Mouse (Mus musculus) spleen, adult 18-20 months (tissue): ENCODE measurements at regions not wholly inside any gene's neighbourhood (a gene's known extent, or its start where the extent isn't known, plus 50 kb on each side); places are given as distances from the start of the nearest gene placed in this dataset.

ENCODE experiments used
- DNase-seq, 2 experiments: peaks; one replicate each; pipeline ENCODE4 v3.0.0; 2022; ENCODE audit warnings: mixed read lengths in 2 of 2

GRCm38 (mm10) chr4:134990651-134991050, 60.0 kb downstream of the Syf2 start:
- DNase-seq: no peak

DNA sequence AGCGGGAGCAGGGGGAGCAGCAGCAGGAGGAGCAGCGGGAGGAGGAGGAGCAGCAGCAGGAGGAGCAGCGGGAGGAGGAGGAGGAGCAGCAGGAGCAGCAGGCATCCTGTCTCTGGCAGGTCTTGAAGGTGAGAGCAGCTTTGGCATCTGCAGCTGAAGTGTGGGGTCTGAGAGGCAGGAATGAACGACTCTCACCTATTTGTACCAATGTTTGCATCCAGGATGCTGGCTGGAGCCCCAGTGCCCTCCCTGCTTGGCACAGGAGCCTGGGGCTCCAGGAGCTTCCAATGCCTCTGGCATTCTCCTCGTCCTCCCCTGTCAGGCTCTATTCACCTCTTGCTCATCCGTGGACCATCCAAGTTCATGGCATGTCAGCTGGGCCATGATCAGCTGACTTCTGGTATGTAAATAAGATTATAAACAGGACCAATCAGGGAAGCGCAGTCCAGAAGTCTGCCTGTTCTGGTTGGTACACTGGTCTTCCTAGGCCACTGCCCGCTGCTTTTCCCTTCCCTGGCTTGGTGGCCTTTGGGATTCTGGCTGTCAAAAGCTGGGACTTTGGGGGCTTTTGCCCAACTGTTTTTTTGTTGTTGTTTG, 62.9 kb downstream of the Syf2 start:
- DNase-seq: no peak

- DNase-seq: no peak
Observed at GRCm38 (mm10) chr4:134994205-134994604, 63.5 kb downstream of the Syf2 start.

DNA sequence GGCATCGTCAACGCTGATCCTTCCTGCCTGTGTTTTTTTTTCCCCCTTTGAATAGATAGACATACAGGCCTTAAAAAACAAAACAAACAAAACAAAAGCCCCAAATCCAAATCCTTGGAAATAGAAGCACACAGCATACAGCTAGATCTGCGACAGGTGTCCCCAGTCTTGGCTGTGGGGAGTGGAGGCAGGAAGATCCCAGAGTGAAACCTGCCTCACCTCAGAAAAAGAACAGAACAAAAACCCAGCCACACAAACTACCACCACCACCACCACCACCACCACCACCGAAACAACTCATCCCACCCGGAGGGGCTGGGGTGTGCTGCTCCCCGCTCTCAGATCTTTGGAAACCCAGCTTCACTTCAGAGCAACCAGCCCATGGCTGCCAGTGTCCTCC, 64.0 kb downstream of the Syf2 start:
- DNase-seq: no peak

DNA sequence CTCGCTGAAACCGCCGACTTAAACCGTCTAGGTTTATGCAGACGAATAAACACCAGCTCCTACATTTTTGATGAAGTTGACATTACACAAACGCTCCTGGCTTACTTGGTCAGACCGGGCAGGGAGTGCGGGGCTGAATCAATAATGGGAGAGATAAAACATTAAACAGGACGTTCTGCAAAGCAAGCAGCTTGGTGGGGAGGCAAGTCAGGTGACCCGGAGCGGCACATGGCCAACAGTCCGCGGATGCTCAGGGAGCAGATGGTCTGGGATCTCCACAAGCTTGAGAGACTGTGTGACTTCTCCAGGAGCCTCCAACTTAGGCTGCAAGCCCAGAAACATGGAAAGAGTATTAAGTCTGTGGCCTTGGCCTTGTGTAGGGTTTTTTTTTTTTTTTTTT, 64.4 kb downstream of the Syf2 start:
- DNase-seq: no peak

GRCm38 (mm10) chr4:134996121-134996520, 65.4 kb downstream of the Syf2 start:
- no peak for DNase-seq

DNA sequence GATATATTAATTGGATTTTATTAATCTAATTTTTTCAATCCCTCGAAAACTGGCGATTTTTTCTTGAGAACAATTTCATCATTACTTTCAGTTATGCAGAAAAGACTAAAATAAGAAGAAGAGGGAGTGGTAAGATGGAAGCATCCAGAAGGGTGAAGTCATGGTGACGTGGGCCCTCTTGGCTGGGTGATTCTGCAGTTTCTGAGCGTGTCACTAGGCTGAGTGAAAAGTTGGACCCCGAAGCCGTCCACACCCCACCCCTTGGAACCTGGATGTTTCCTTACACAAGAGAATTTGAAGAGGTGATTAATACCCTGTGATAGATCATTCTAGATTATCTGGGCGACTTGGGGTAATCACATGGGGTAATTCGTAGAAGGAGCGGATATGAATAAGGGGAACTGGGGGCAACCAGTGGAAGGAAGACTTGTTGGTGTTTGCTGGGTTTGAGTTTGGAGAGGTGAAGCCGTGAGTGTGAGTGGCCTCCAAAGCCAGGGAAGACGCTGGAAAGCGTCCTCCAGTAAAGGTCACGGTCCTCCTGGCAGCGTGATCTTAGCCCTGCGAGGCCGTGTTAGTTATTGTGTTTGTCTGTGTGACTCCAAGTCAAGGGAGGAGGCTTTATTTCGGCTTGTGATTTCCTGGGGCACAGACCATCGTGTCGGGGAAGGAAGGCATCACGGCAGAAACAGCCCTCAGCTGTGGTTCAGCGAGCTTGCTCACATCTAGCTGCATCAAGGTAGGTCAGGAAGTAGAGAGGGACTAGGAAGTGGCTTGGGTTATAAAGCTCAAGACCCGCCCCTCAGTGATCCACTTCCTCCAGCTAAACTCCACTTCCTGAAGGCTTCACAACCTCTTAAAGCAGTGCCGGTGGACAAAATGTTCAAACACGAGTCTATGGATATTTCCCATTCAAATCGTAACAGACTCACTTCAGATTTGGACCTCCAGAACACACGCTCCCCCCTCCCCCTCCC, 67.0 kb downstream of the Syf2 start:
- DNase-seq: no peak

GRCm38 (mm10) chr4:134998928-134999658, 68.4 kb downstream of the Syf2 start:
- DNase-seq: no peak

- no peak for DNase-seq
Observed at GRCm38 (mm10) chr4:135002091-135002925, 71.6 kb downstream of the Syf2 start.

DNA sequence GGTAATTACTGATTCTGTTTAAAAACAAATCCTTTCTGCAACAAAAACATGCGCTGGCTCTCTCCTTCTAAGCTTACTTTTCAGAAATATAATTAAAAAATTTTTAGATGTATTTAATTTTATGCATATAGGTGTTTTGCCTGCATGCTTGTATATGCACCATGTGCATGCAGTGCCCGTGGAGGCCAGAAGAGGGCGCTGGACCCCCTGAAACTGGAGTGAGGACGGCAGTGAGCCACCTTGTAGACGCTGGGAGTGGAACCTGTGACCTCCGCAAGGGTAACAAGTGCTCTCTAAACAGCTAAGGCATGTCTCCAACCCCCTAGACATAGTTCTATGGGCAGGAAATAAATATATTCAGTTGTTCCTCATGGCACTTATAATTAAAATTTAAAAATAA, 80.7 kb downstream of the Syf2 start:
- DNase-seq: no peak

DNA sequence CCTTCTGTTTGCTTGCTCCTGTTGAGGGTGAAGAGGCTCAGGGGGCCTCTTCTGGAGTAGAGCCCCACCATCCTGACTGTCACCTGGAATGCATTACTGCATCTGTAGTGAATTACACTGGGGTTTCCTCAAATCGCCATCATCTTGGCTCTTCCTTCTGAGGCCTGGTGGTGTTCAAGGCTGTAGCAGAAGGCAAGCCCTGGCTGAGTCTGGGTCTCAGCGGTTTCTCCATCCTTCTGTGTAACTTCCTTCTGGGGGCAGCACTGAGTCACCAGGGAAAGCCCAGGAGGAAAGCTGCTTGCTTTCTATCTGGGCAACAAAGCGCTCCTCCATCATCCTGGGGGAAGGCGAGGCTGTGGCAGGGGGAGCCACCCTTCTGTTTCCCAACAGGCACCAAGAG, 82.2 kb downstream of the Syf2 start:
- no peak for DNase-seq

GRCm38 (mm10) chr4:135013932-135014331, 83.2 kb downstream of the Syf2 start:
- DNase-seq: no peak

- DNase-seq: peak; percentile 33 to 71
Observed at GRCm38 (mm10) chr4:135018018-135018417, 87.3 kb downstream of the Syf2 start.

DNA sequence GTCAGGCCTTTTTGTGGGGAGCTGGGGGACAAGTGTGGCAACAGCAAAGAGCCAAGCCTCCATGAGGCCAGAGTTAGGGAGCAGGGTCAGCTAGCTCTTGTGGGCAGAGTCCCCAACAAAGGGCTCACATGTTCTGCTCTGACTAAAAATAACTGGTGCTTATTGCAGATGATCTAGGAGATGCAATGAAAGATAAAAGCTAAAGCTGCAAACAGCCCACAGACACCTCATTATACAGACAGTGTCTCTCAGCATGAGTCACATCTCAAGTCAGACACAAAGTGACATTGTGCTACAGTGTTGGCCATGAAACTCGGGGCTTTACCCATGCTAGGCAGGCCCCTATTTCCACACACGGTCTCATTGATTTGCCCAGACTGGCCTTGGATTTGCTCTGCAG, 88.4 kb downstream of the Syf2 start:
- no peak for DNase-seq

GRCm38 (mm10) chr4:135020262-135020991, 89.7 kb downstream of the Syf2 start:
- DNase-seq: no peak

- DNase-seq: no peak
Observed at GRCm38 (mm10) chr4:135023200-135023599, 92.5 kb downstream of the Syf2 start.

- no peak for DNase-seq
Observed at GRCm38 (mm10) chr4:135025802-135026201, 94.7 kb upstream of the Runx3 start.

DNA sequence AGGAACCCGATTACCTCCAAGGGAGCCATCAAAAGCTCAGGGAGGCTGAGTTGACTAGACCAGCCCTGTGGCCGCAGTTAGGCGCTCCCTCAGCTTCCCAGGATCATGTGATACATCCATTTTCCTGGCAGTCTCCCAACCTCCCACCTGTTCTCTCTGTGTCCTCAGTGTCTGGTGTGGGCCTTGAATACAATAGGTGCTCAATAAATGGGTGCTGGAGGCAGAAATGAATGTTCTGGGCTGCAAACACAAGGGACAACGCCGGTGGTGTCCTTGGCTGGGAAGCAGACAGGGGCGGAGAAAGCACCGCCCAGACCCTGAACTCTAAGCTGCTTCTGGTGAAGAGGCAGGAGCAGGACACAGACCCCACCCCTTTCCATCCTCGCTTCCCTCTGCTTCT, 93.3 kb upstream of the Runx3 start:
- DNase-seq: no peak

- no peak for DNase-seq
Observed at GRCm38 (mm10) chr4:135029723-135030122, 90.7 kb upstream of the Runx3 start.

GRCm38 (mm10) chr4:135032461-135032860, 88.0 kb upstream of the Runx3 start:
- DNase-seq: no peak

DNA sequence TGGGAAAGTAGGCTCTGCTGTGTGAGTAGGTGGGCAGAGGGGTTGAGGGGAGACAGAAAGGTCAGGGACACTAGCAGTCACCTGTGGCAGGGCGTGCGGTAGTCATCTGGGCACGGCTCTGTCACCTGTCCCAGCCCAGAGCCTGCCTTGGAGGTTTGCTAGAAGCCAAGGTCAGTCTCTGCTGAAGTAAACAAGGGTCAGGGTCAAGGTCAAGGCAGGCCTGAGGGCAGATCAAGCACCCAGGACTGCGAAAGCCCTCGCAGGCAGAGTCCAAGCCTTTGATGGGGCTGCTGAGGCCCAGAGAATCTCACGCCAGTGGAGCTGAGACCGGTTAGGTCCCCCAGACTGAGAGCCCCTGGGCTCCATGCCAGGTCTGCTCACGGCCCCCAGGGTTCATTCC, 87.2 kb upstream of the Runx3 start:
- no peak for DNase-seq

DNA sequence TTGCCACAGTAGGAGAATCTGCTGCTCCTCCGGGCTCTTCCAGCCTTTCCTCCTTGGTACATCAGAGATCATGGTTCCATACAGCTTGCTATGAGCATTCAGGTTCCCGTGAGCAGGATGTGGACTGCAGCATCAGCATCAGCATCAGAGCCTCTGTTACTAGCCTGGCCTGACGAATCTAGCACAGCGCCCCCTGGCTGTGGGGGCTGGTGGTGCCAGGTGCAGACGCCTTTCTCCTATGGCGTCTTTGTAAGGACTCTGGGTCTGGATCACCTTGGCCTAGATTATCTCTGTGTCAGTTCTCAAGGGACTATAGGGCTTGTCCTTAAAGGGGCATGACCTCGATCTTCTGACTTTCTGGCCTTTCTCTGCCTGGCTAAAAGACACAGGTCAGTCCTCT, 86.0 kb upstream of the Runx3 start:
- peak; percentile 17 to 60 for DNase-seq
